Mouse (Mus musculus): ENCODE measurements at regions not wholly inside any gene's neighbourhood (a gene's known extent, or its start where the extent isn't known, plus 50 kb on each side); places are given as distances from the start of the nearest gene placed in this dataset.
"Not testable (repeated sequence)": the region's sequence is repeated elsewhere in the genome, so short reads cannot be mapped to it uniquely, and the experiment has no call there.

GRCm38 (mm10) chr15:49121202-49121601 is 4763.5 kb upstream of the Gm7489 start:
- no peak overlapping the region for H3K9ac ChIP-seq (replicated peaks; ENCODE audit: low read length)
- no peak for ATAC-seq
- TF ChIP-seq CTCF (IDR thresholded peaks at IDR 0.05; ENCODE audit: low read depth): no peak
- H3K4me3 ChIP-seq (ENCODE audit: low read length): no peak overlapping the region
- no peak for DNase-seq (ENCODE audit: low spot score)
- no peak overlapping the region for H3K27ac ChIP-seq
- H3K27me3 ChIP-seq (ENCODE audit: insufficient read depth, low read length): no peaks in the 10 kb centered on the region
- WGBS: 93% methylated on average over 2 of the region's 2 CpGs
- no peak overlapping the region for H3K4me2 ChIP-seq (ENCODE audit: low read depth, low read length)
- H3K9me3 ChIP-seq (ENCODE audit: low read length): no peaks in the 10 kb centered on the region
- no peaks in the 10 kb centered on the region for H3K36me3 ChIP-seq (ENCODE audit: insufficient read depth, low read length)
- no peaks in the 10 kb centered on the region for H3K4me1 ChIP-seq (ENCODE audit: insufficient read depth, low read length)

- Histone ChIP-seq H3K27ac (no peak overlapping the region), H3K9me3 (ENCODE audit: low read length) (no peaks in the 10 kb centered on the region), H3K9ac (replicated peaks; ENCODE audit: low read length) (no peak overlapping the region), H3K4me3 (ENCODE audit: low read length) (no peak overlapping the region), H3K27me3 (ENCODE audit: insufficient read depth, low read length) (no peaks in the 10 kb centered on the region), H3K36me3 (ENCODE audit: insufficient read depth, low read length) (no peaks in the 10 kb centered on the region), H3K4me2 (ENCODE audit: low read depth, low read length) (no peak overlapping the region), H3K4me1 (ENCODE audit: insufficient read depth, low read length) (no peaks in the 10 kb centered on the region)
- ATAC-seq (no peak), DNase-seq (ENCODE audit: low spot score) (no peak)
- WGBS: 83% methylated on average over 1 of the region's 1 CpGs
- no peak for TF ChIP-seq CTCF (IDR thresholded peaks at IDR 0.05; ENCODE audit: low read depth)
Observed at GRCm38 (mm10) chr15:49146430-49146829, 4738.3 kb upstream of the Gm7489 start.

GRCm38 (mm10) chr15:49151998-49152397 is 4732.7 kb upstream of the Gm7489 start:
- Histone ChIP-seq H3K27me3 (ENCODE audit: insufficient read depth, low read length) (no peaks in the 10 kb centered on the region), H3K36me3 (ENCODE audit: insufficient read depth, low read length) (no peaks in the 10 kb centered on the region), H3K4me2 (ENCODE audit: low read depth, low read length) (no peak overlapping the region), H3K9ac (replicated peaks; ENCODE audit: low read length) (no peak overlapping the region), H3K4me3 (ENCODE audit: low read length) (no peak overlapping the region), H3K9me3 (ENCODE audit: low read length) (no peaks in the 10 kb centered on the region), H3K27ac (no peak overlapping the region), H3K4me1 (ENCODE audit: insufficient read depth, low read length) (no peaks in the 10 kb centered on the region)
- TF ChIP-seq CTCF (IDR thresholded peaks at IDR 0.05; ENCODE audit: low read depth): no peak
- ATAC-seq (no peak), DNase-seq (ENCODE audit: low spot score) (no peak)

DNA sequence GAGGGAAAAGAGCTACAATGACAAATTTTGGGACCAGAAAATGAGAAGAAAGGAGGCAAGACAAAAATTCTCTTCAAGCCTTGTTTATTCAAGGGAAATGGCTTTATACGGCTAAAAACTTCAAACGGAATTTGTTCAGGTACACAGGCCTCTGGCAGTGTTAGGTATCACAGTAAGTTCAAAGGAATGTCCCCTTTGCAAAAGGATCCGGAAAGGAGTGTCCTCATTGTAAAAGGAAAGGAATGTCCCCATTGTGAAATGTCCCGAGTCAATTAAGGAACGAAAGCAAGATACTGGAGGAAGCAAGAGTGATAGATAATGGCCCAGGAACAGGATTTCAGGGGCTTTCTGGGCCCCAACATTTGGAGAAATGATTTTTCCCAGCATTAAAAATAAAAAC is 4730.7 kb upstream of the Gm7489 start:
- H3K27me3 ChIP-seq (ENCODE audit: insufficient read depth, low read length): no peaks in the 10 kb centered on the region
- WGBS: 91% methylated on average over 5 of the region's 5 CpGs
- ATAC-seq (no peak), DNase-seq (ENCODE audit: low spot score) (no peak)
- no peaks in the 10 kb centered on the region for H3K36me3 ChIP-seq (ENCODE audit: insufficient read depth, low read length)
- no peak overlapping the region for H3K4me3 ChIP-seq (ENCODE audit: low read length)
- no peak overlapping the region for H3K9ac ChIP-seq (replicated peaks; ENCODE audit: low read length)
- no peak overlapping the region for H3K4me2 ChIP-seq (ENCODE audit: low read depth, low read length)
- H3K9me3 ChIP-seq (ENCODE audit: low read length): no peaks in the 10 kb centered on the region
- H3K27ac ChIP-seq: no peak overlapping the region
- no peak for TF ChIP-seq CTCF (IDR thresholded peaks at IDR 0.05; ENCODE audit: low read depth)
- no peaks in the 10 kb centered on the region for H3K4me1 ChIP-seq (ENCODE audit: insufficient read depth, low read length)

DNA sequence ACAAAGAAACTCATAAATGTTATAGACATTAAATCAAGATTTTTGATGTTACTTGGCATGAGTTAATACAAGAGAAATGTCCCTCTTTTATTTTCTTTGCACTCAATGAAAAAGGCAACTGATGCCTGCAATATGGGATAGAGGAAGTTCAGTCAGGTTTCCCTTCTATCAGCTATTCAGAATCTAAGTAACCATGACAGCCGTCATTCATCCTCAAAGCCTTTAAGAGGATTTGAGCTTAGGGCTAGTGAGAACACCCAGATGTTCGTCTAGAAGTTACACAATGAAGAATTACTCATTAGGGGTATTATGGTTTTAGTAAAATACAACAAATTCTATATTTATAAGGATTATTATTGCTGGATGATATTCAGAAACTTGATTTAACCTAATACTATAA is 4693.2 kb upstream of the Gm7489 start:
- 61% methylated on average over 2 of the region's 2 CpGs for WGBS
- no peaks in the 10 kb centered on the region for H3K36me3 ChIP-seq (ENCODE audit: insufficient read depth, low read length)
- ATAC-seq (no peak), DNase-seq (ENCODE audit: low spot score) (no peak)
- H3K4me1 ChIP-seq (ENCODE audit: insufficient read depth, low read length): no peaks in the 10 kb centered on the region
- no peak overlapping the region for H3K4me2 ChIP-seq (ENCODE audit: low read depth, low read length)
- H3K4me3 ChIP-seq (ENCODE audit: low read length): no peak overlapping the region
- no peak overlapping the region for H3K27ac ChIP-seq
- no peak overlapping the region for H3K9ac ChIP-seq (replicated peaks; ENCODE audit: low read length)
- TF ChIP-seq CTCF (IDR thresholded peaks at IDR 0.05; ENCODE audit: low read depth): no peak
- H3K9me3 ChIP-seq (ENCODE audit: low read length): no peaks in the 10 kb centered on the region
- H3K27me3 ChIP-seq (ENCODE audit: insufficient read depth, low read length): no peaks in the 10 kb centered on the region

DNA sequence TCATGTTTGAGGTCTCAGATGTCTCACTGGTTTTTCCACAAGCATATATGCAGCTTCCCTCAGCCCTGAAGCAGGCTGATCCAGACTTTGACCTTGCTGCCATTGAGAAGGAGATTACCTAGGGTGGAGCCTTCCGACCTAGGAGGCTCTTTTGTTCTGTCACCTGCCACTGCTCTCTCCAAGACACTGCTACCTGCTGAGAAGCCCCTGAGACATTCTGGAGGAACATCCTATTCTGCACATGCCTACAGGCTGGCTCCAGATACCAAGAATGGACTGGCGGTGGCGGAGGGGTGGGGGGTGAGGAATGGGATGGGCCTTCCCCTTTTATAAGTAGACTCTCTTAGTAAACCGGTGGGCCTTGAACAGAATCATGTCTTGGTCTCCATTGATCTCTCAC is 4692.1 kb upstream of the Gm7489 start:
- DNase-seq (ENCODE audit: low spot score); H3K27me3 ChIP-seq (ENCODE audit: insufficient read depth, low read length); H3K9ac ChIP-seq (replicated peaks; ENCODE audit: low read length); ATAC-seq; H3K36me3 ChIP-seq (ENCODE audit: insufficient read depth, low read length); H3K4me2 ChIP-seq (ENCODE audit: low read depth, low read length); H3K9me3 ChIP-seq (ENCODE audit: low read length); H3K4me1 ChIP-seq (ENCODE audit: insufficient read depth, low read length); H3K4me3 ChIP-seq (ENCODE audit: low read length); H3K27ac ChIP-seq: not testable (repeated sequence)
- 63% methylated on average over 4 of the region's 4 CpGs for WGBS

DNA sequence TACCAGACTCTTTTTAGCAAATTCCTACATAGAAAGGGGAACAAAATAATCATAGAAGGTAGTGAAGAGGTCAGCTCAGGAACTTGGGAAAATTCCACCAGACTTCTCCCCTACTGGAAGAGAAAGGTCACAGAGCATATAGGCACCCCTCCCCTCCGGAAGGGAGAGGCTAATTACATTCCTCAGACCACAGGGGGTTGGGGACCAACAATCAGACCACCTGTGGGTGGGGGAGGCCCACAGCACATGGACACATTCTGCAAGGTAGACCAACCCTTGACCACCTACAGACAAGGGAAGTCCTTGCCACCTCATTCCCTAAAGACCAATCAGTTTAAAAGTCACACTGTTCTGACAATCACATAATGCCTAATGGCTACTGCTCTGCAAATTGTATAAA is 4655.6 kb upstream of the Gm7489 start:
- no peaks in the 10 kb centered on the region for H3K36me3 ChIP-seq (ENCODE audit: insufficient read depth, low read length)
- WGBS: 31% methylated on average over 1 of the region's 1 CpGs
- no peaks in the 10 kb centered on the region for H3K27me3 ChIP-seq (ENCODE audit: insufficient read depth, low read length)
- no peak overlapping the region for H3K4me2 ChIP-seq (ENCODE audit: low read depth, low read length)
- DNase-seq (ENCODE audit: low spot score) (no peak), ATAC-seq (no peak)
- no peaks in the 10 kb centered on the region for H3K4me1 ChIP-seq (ENCODE audit: insufficient read depth, low read length)
- H3K27ac ChIP-seq: no peak overlapping the region
- H3K4me3 ChIP-seq (ENCODE audit: low read length): no peak overlapping the region
- H3K9me3 ChIP-seq (ENCODE audit: low read length): no peaks in the 10 kb centered on the region
- no peak for TF ChIP-seq CTCF (IDR thresholded peaks at IDR 0.05; ENCODE audit: low read depth)
- H3K9ac ChIP-seq (replicated peaks; ENCODE audit: low read length): no peak overlapping the region

DNA sequence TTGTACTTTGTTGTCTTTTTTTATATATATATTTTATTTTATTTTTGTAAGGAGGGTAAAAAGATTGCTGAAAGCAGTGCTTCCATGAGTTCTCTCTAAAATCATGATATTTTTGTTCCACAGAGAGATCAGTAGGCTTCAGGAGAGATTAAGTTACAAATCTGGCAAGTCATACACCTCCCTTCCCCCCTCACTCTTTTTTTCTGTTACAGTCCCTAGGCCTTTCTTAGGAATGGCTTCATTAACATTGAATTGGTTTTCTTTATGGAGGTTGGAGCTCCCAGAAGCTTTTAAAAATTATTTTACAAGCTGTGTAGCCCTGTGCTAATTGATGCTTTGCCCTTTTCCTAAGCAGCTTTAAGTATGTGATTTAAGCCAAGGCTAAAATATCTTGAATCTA is 4653.9 kb upstream of the Gm7489 start:
- Histone ChIP-seq H3K36me3 (ENCODE audit: insufficient read depth, low read length) (no peaks in the 10 kb centered on the region), H3K9me3 (ENCODE audit: low read length) (no peaks in the 10 kb centered on the region), H3K4me1 (ENCODE audit: insufficient read depth, low read length) (no peaks in the 10 kb centered on the region), H3K27ac (no peak overlapping the region), H3K27me3 (ENCODE audit: insufficient read depth, low read length) (no peaks in the 10 kb centered on the region), H3K4me2 (ENCODE audit: low read depth, low read length) (no peak overlapping the region), H3K4me3 (ENCODE audit: low read length) (no peak overlapping the region), H3K9ac (replicated peaks; ENCODE audit: low read length) (no peak overlapping the region)
- DNase-seq (ENCODE audit: low spot score) (peak; percentile 1), ATAC-seq (no peak)
- TF ChIP-seq CTCF (IDR thresholded peaks at IDR 0.05; ENCODE audit: low read depth): no peak
